Mouse (Mus musculus) erythroblast, embryonic 14.5 days (primary cell): Measurements from ENCODE around the gene Itpkc. TPM values are rescaled to one million over a fixed set of nuclear protein-coding genes. Genes with fewer than 3 reads are reported as not detected.

Experiments
- H3K27me3 ChIP-seq: 2 replicates; pipeline ENCODE4 v1.6.1; 2012; ENCODE audit warnings: inconsistent platforms; ENCODE audit not compliant: control insufficient read depth
- H3K36me3 ChIP-seq: 2 replicates; pipeline ENCODE4 v1.6.1; 2012; ENCODE audit warnings: mild to moderate bottlenecking, inconsistent platforms; ENCODE audit not compliant: control insufficient read depth
- H3K4me1 ChIP-seq: 2 replicates; pipeline ENCODE4 v1.6.1; 2012; ENCODE audit warnings: inconsistent platforms; ENCODE audit not compliant: control insufficient read depth
- H3K4me3 ChIP-seq: replicated peaks from 2 replicates; pipeline ENCODE3; 2012; ENCODE audit warnings: moderate library complexity, mild to moderate bottlenecking, inconsistent platforms
- H3K9me3 ChIP-seq: 2 replicates; pipeline ENCODE4 v1.6.1; 2012; ENCODE audit warnings: low read length, inconsistent platforms, mixed read lengths; ENCODE audit not compliant: control insufficient read depth
- GATA1 ChIP-seq: IDR thresholded peaks from 2 replicates; pipeline ENCODE4 v1.6.1; 2012; ENCODE audit warnings: low read length, inconsistent platforms, mixed read lengths
- TAL1 ChIP-seq: IDR thresholded peaks from 3 replicates; pipeline ENCODE4 v1.6.1; 2012; ENCODE audit warnings: low read length, inconsistent platforms, mixed read lengths
- polyA plus RNA-seq: library from polyadenylated mRNA; stranded (reverse); fragments of >175 nt; gene quantifications from 2 replicates; pipeline ENCODE4 v1.2.3, GENCODE M21; 2012

The Itpkc gene
- polyA plus RNA-seq, 1 experiment: 0.12 TPM

GRCm38 (mm10) chr7:27189271-27189931 is 39.1 kb downstream of the Itpkc start:
- Histone ChIP-seq H3K36me3 (peaks cover 96% of the 10 kb centered on the region), H3K27me3 (no peaks in the 10 kb centered on the region), H3K4me3 (no peak overlapping the region), H3K4me1 (peaks cover 14% of the 10 kb centered on the region), H3K9me3 (peaks cover 3% of the 10 kb centered on the region)
- TF ChIP-seq GATA1: no peak
- TF ChIP-seq TAL1: no peak

- Histone ChIP-seq H3K36me3 (peaks cover 73% of the 10 kb centered on the region), H3K4me3 (no peak overlapping the region), H3K27me3 (no peaks in the 10 kb centered on the region)
Measured at GRCm38 (mm10) chr7:27185986-27186385, 42.5 kb downstream of the Itpkc start.

GRCm38 (mm10) chr7:27184964-27185363 is 43.5 kb downstream of the Itpkc start:
- no peaks in the 10 kb centered on the region for H3K27me3 ChIP-seq
- peaks cover 62% of the 10 kb centered on the region for H3K36me3 ChIP-seq
- peaks cover 3% of the 10 kb centered on the region for H3K9me3 ChIP-seq
- peaks cover 3% of the 10 kb centered on the region for H3K4me1 ChIP-seq
- no peak overlapping the region for H3K4me3 ChIP-seq
- TF ChIP-seq TAL1 (no peak), GATA1 (no peak)

More at GRCm38 (mm10) chr7:27185986-27186385, 42.5 kb downstream of the Itpkc start:
- Histone ChIP-seq H3K4me1 (peaks cover 1% of the 10 kb centered on the region), H3K9me3 (peaks cover 3% of the 10 kb centered on the region)
- TF ChIP-seq TAL1 (no peak), GATA1 (no peak)

GRCm38 (mm10) chr7:27182498-27182897 is 46.0 kb downstream of the Itpkc start:
- H3K4me1 ChIP-seq: peaks cover 21% of the 10 kb centered on the region
- TF ChIP-seq GATA1 (no peak), TAL1 (no peak)
- H3K9me3 ChIP-seq: no peaks in the 10 kb centered on the region
- H3K36me3 ChIP-seq: peaks cover 38% of the 10 kb centered on the region
- no peaks in the 10 kb centered on the region for H3K27me3 ChIP-seq
- H3K4me3 ChIP-seq: no peak overlapping the region

GRCm38 (mm10) chr7:27180837-27181695 is 47.4 kb downstream of the Itpkc start, which contains the start of the genes Gm21983 and Mia:
Gene Gm21983 (minus strand): TSS chr7:27181086.
Gene Mia (minus strand): TSS chr7:27181157.
- peaks cover 21% of the 10 kb centered on the region for H3K4me1 ChIP-seq
- peaks cover 24% of the 10 kb centered on the region for H3K36me3 ChIP-seq
- no peaks in the 10 kb centered on the region for H3K9me3 ChIP-seq
- TF ChIP-seq TAL1 (no peak), GATA1 (no peak)
- no peaks in the 10 kb centered on the region for H3K27me3 ChIP-seq
- H3K4me3 ChIP-seq: no peak within 1 kb of the TSS

GRCm38 (mm10) chr7:27180036-27180435 is 48.4 kb downstream of the Itpkc start:
- peaks cover 21% of the 10 kb centered on the region for H3K4me1 ChIP-seq
- H3K4me3 ChIP-seq: no peak overlapping the region
- no peak for TF ChIP-seq TAL1
- TF ChIP-seq GATA1: no peak
- peaks cover 17% of the 10 kb centered on the region for H3K36me3 ChIP-seq
- H3K9me3 ChIP-seq: no peaks in the 10 kb centered on the region
- H3K27me3 ChIP-seq: no peaks in the 10 kb centered on the region

GRCm38 (mm10) chr7:27179217-27179918 is 49.1 kb downstream of the Itpkc start:
- peaks cover 22% of the 10 kb centered on the region for H3K4me1 ChIP-seq
- H3K36me3 ChIP-seq: peaks cover 16% of the 10 kb centered on the region
- H3K4me3 ChIP-seq: peak overlapping the region; percentile 86
- no peaks in the 10 kb centered on the region for H3K27me3 ChIP-seq
- TF ChIP-seq TAL1: no peak
- TF ChIP-seq GATA1: no peak
- no peaks in the 10 kb centered on the region for H3K9me3 ChIP-seq

GRCm38 (mm10) chr7:27178324-27179216 is 49.9 kb downstream of the Itpkc start, which contains the start of gene Rab4b:
Gene Rab4b (minus strand): TSS chr7:27178896.
- Histone ChIP-seq H3K4me3 (peak within 1 kb of the TSS; percentile 86), H3K9me3 (no peaks in the 10 kb centered on the region), H3K4me1 (peaks cover 27% of the 10 kb centered on the region), H3K36me3 (peaks cover 20% of the 10 kb centered on the region), H3K27me3 (no peaks in the 10 kb centered on the region)
- no peak for TF ChIP-seq GATA1
- no peak for TF ChIP-seq TAL1
